Mouse (Mus musculus) spleen, postnatal 14 days (tissue): ENCODE measurements around the gene Tpsb2.

ENCODE experiments used
- DNase-seq, 2 experiments: peaks; one replicate each; pipeline ENCODE4 v3.0.0; 2021 to 2022; ENCODE audit warnings: low spot score in 2 of 2

Tpsb2 gene

DNA sequence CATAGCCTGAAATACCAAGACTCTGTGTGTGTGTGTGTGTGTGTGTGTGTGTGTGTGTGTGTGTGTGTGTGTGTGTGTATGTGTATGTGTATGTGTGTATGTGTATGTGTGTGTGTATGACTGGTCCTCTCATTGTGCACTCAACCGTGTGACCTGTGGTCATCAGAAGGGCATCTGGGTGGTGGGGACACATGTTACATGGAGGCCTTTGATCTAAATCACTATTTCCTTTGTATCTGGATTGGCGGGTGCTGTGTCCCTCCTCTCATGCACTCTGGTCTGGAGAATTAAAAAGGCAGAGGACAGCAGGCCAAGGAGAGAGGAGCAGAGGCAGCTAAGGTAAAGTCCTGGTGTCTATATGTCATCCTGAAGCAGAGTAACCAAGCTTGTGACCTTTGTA, at the start of gene Tpsb2:
Gene Tpsb2 (plus strand): TSS at position 301 of the 400 bp plus-strand sequence.
- DNase-seq: no peak

DNA sequence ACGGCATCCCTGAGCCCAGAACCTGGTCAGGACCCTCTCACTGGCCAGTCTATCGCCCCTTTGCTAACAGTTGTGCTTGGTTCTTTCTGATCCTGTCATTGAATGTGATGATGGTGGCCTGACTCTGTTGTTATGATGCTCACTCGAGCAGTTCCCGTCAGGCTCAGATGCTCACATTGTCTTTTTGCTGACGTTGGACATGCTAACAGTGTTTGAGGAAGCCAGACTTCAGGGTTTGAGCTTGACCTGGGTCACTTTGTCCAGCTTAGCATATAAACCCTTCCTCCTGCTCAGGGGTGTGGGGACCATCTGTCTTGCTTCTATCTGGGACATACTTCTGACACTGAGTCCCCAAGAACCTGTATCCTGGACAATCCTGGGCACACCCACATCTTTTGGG, 47.8 kb upstream of the Tpsb2 start, which contains the start of gene Prss29:
Gene Prss29 (plus strand): TSS at position 301 of the 400 bp plus-strand sequence.
- no peak for DNase-seq

- no peak for DNase-seq
These were observed 45.3 kb upstream of the Tpsb2 start for GRCm38 (mm10) chr17:25320819-25321218.

DNA sequence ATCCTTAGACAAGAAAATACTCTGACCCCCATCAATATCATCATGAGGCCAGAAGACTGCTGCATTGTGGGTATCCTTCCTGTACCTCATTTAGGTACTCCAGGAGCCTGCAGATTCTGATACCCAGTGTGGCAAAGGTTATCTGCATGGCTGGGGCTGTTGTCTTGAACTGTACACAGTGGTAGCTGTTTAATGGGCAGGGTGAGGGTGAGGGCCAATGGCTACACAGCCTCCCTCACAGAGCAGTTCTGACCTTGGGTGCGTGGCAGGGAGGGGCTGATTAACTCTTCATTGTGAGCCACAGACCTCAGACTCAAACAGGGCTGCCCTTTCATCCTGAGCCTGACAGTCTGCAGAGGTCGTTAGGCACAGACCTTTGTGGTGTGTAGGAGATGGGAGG, 43.2 kb upstream of the Tpsb2 start:
- no peak for DNase-seq

DNA sequence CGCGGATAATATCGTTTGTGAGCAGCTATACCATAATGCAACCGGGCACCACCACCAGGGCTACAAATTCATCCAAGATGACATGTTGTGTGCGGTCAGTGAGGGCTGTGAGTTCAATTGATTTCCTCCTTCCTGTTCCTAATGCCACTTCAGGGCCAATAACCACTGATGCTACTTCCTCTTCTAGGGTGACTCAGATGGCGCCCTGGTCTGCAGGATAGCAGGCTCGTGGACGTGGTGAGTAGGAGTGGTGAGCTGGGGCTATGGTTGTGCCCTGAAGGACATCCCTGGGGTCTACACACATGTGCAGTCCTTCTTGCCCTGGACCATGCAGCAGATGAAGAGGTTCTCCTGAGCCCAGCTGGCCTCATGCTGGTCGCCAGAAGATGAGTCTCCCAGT, 33.8 kb upstream of the Tpsb2 start:
- no peak for DNase-seq

DNA sequence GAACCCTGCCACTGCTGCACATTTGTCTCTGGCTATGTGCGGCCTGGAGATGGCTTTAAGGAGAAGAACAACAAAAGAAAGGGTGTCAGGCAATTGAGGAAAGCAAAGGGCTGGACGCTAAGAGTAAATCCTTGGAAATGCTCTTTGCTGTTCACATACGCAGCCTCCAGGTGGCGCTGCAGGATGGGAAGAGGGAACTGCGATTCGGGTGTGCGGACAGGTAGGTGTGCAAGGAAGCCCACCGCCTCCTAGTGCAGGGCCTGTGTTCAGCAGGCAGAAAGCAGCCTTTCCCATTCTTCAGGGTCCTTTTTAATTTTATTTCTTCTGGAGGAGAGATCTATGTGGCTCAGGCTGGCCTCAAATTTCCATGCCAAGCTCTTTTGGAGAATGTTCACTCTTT, 32.2 kb upstream of the Tpsb2 start:
- DNase-seq: peak in 1 of 2 experiments; percentile 35

DNA sequence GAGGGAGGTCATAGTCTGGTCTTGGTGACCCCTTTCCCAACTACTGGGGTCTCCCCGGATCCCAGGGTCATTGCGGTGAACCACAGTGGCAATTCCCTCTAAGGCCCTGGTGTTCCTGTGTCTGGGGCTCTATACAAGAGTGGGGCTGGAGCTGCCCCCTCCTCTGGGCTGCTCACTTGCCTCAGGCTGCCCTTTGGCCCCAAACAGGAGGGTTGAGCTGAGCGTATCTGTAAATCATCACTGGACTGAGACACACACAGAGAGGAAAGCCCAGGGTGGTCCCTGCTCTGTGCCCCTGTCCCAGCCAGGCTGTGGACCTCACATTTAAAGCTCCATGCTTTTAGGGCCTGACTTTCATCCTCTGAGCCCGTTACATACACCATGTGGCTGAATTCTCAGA, 27.9 kb upstream of the Tpsb2 start:
- no peak for DNase-seq

GRCm38 (mm10) chr17:25340003-25340402, 26.1 kb upstream of the Tpsb2 start:
- DNase-seq: no peak

DNA sequence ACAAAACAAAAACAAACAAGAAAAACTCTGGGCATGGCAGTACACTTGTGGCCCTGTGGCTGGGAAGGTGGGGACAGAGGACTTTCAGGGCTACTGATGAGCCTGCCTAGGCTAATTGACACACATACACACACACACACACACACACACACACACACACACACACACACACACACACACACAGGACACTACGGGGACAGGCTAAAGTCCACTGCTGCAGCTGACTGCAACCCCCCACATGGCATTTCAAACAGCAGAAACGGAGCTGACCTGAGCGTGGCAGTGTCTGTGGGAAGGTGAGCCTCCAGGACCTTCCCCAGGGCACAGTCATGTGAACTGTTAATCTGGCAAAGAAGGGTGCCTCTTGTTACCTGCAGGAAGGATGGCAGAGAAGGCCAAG, 24.6 kb upstream of the Tpsb2 start:
- no peak for DNase-seq

DNA sequence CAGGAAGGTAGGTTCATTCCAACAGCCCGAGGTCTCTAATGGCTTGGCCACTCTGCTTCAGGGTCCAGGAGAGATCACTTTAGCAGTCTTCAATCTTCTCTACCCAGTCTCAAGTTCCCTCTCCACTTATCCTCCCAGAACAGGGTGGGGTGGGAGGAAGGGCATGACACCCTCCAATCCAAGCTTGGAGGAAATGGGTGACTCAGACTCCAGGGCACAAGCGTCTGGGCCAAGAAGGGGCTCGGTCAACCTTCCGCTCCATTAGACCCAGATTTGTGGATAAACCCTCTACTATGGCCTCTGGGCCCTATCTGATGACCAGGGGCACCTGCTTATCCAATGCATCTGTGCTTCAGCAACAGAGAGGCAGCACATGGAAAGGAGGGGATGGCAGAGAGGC, 20.6 kb upstream of the Tpsb2 start, which contains the start of gene Tpsab1:
Gene Tpsab1 (minus strand): TSS at position 101 of the 400 bp plus-strand sequence.
- DNase-seq: no peak

- no peak for DNase-seq
These were observed 4.8 kb upstream of the Tpsb2 start for GRCm38 (mm10) chr17:25361291-25361690.

DNA sequence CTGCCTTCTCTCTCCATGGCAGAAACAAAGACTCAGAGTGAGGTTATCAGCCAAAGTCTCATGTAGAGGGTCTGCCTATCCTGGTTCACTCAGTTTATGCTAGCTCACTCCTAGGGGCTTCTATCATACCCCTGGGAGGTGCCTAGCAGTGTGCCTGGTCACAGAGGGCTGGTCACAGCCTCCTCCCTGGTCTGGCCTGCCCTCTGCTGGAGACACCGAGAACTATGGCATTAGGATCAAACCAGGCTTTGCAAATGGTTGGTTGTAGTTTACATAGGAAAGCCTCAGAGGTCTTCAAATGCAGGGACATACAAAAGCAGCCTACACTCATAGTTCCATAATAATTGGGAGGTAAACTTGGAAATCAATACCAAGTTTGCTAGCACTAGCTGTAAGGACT, 2.4 kb upstream of the Tpsb2 start:
- DNase-seq: peak in 1 of 2 experiments; percentile 16

DNA sequence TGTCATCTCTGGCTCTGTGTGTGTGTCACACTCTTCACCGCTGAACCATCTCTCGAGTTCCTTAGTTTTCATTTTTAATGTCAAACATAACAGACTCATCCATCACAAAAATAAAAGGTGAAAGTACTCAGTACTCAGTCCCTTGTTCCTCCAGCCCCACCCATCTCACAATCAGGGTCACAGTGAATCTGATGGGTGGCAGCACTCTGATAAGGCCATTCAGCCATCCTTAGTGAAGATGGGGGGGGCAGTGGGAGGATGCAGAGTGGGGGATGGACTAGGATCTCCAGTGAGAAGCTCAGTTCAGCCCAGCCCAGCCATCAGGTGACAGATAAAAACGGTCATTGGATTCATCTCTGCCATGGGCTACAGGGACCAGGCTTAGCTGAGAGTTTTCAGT, 2.9 kb downstream of the Tpsb2 start, which contains the start of gene Tpsg1:
Gene Tpsg1 (plus strand): TSS at position 301 of the 400 bp plus-strand sequence.
- DNase-seq: no peak

DNA sequence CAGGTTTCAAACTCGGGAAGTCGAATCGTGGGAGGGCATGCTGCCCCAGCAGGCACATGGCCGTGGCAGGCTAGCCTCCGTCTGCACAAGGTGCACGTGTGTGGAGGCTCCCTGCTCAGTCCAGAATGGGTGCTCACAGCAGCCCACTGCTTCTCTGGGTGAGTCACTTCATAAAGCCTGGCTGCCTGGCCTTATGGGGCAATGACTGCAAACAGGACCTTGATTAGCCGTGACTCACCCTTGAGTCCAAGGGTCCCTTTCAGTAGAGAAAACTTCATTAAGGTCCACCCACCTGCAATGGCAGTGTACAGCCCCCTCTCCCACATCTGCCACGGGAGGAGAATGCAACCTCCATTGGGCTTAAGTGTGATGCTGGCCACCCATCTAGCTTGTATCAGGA, 6.4 kb downstream of the Tpsb2 start:
- DNase-seq: no peak

- no peak for DNase-seq
These were observed 7.9 kb downstream of the Tpsb2 start for GRCm38 (mm10) chr17:25374011-25374410.

DNA sequence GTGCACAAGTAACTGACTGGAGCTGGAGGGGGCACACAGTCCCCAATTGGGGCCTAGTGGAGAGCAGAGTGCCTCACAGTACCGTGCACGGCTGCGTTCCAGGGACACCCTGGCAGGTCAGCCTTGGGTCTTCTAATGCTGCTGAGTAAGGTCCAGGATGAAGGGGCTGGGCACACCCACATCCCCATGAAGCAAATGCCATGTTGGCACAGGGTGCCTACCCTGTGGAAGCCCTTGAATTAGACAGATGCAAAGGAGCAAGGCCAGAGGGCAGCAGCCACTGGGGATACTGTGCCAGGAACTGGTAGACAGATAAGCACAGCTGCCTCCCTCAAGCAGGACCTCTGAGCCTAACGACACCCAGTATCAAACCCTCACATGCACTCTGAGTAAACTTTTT, 28.4 kb downstream of the Tpsb2 start:
- DNase-seq: no peak

- peak; percentile 37 to 65 for DNase-seq
These were observed 31.9 kb downstream of the Tpsb2 start for GRCm38 (mm10) chr17:25397804-25398519.

- no peak for DNase-seq
These were observed 32.4 kb downstream of the Tpsb2 start for GRCm38 (mm10) chr17:25398520-25398838.

- peak in 1 of 2 experiments; percentile 18 for DNase-seq
These were observed 34.3 kb downstream of the Tpsb2 start for GRCm38 (mm10) chr17:25400443-25400842.

DNA sequence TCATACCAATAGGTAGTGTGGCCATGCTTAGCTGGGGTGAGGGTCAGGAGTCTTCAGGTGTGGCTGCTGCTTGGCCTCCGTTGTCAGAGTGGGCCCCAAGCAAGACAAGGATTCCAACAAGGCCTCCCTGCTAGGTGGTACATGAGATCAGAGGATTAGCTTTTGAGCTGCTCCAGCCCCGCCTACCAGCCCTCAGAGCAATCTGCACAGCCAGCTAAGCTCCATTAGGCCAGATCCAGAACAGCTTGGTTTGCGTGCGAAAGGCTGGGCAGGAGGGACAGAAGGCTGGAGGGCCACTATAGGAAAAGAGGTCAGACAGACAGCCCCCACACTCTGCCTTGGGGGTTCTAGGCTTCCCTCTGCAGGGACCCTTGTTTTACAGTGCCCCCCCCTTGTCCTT, 35.4 kb downstream of the Tpsb2 start:
- DNase-seq: no peak

- no peak for DNase-seq
These were observed 36.1 kb downstream of the Tpsb2 start for GRCm38 (mm10) chr17:25402224-25402623.

DNA sequence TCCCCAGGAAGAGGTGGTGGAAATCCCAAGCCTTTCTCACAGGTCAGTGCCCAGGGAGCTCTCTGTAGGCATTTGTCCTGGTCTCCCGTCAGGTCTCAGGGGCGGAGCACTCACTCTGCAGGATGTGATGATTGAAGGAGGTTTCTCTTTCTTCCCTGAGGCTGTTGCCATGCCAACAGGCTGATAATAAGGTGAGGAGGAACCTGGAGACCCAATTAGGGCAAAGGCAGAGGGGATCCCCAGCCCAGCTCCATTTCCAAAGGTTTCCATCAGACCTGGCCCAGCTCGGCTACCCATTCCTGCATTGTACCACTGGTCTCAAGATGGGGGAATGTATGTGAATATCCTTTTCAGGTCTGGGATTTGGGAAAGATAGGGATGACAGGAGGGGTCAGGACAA, 38.1 kb downstream of the Tpsb2 start:
- DNase-seq: no peak

GRCm38 (mm10) chr17:25405224-25405895, 39.3 kb downstream of the Tpsb2 start:
- DNase-seq: no peak
